Mouse (Mus musculus) bone marrow macrophage, adult 2 months (primary cell): ENCODE measurements around the gene Nmnat2. TPM values are rescaled to one million over a fixed set of nuclear protein-coding genes. Genes with fewer than 3 reads are reported as not detected.

ENCODE experiments used
- H3K27ac ChIP-seq: 2 replicates; pipeline ENCODE4 v1.5.1; 2012; ENCODE audit warnings: low read depth, low read length; ENCODE audit not compliant: insufficient read depth
- H3K4me1 ChIP-seq: 2 replicates; pipeline ENCODE4 v1.6.1; 2012; ENCODE audit warnings: low read length; ENCODE audit not compliant: control insufficient read depth, insufficient read depth
- H3K4me3 ChIP-seq: 2 replicates; pipeline ENCODE4 v1.5.1; 2012; ENCODE audit warnings: mild to moderate bottlenecking, low read length, moderate library complexity; ENCODE audit not compliant: insufficient read depth
- CTCF ChIP-seq: IDR thresholded peaks from 2 replicates; pipeline ENCODE4 v1.5.1; 2012; ENCODE audit warnings: low read depth, mild to moderate bottlenecking, low read length, moderate library complexity
- POLR2A ChIP-seq: IDR thresholded peaks from 2 replicates; pipeline ENCODE4 v1.6.1; 2012; ENCODE audit warnings: mild to moderate bottlenecking, low read depth, low read length, borderline replicate concordance
- polyA plus RNA-seq: library from polyadenylated mRNA; stranded (reverse); fragments of >200 nt; gene quantifications from 2 replicates; pipeline ENCODE4 v1.2.4, GENCODE M21; 2012; ENCODE audit not compliant: missing spikeins, insufficient read depth, insufficient read length

Gene Nmnat2
- polyA plus RNA-seq, 1 experiment: not detected

- no peak overlapping the region for H3K4me3 ChIP-seq
- H3K4me1 ChIP-seq: no peaks in the 10 kb centered on the region
- no peak for TF ChIP-seq CTCF
- no peak for TF ChIP-seq POLR2A
- H3K27ac ChIP-seq: no peak overlapping the region
These were observed 160.5 kb downstream of the Nmnat2 start for GRCm38 (mm10) chr1:153115315-153115714.

GRCm38 (mm10) chr1:153120544-153120943 is 165.8 kb downstream of the Nmnat2 start:
- H3K4me1 ChIP-seq: no peaks in the 10 kb centered on the region
- no peak overlapping the region for H3K27ac ChIP-seq
- TF ChIP-seq POLR2A (no peak), CTCF (no peak)
- H3K4me3 ChIP-seq: no peak overlapping the region

- Histone ChIP-seq H3K4me3 (no peak overlapping the region), H3K27ac (no peak overlapping the region), H3K4me1 (no peaks in the 10 kb centered on the region)
- TF ChIP-seq POLR2A (no peak), CTCF (no peak)
These were observed 166.5 kb downstream of the Nmnat2 start for GRCm38 (mm10) chr1:153121320-153121719.

GRCm38 (mm10) chr1:153122764-153123163 is 168.0 kb downstream of the Nmnat2 start:
- H3K4me3 ChIP-seq: no peak overlapping the region
- no peak overlapping the region for H3K27ac ChIP-seq
- peaks cover 4% of the 10 kb centered on the region; the same call in 1 of the 2 replicates for H3K4me1 ChIP-seq
- TF ChIP-seq POLR2A: no peak
- no peak for TF ChIP-seq CTCF

- H3K27ac ChIP-seq: no peak overlapping the region
- peaks cover 4% of the 10 kb centered on the region; the same call in 1 of the 2 replicates for H3K4me1 ChIP-seq
- TF ChIP-seq CTCF: no peak
- no peak for TF ChIP-seq POLR2A
- H3K4me3 ChIP-seq: no peak overlapping the region
These were observed 169.7 kb downstream of the Nmnat2 start for GRCm38 (mm10) chr1:153124502-153124901.

GRCm38 (mm10) chr1:153125287-153126275 is 170.8 kb downstream of the Nmnat2 start:
- Histone ChIP-seq H3K27ac (no peak overlapping the region), H3K4me1 (peaks cover 6% of the 10 kb centered on the region; the same call in 1 of the 2 replicates), H3K4me3 (no peak overlapping the region)
- TF ChIP-seq CTCF: no peak
- no peak for TF ChIP-seq POLR2A

- H3K4me1 ChIP-seq: peaks cover 6% of the 10 kb centered on the region; the same call in 1 of the 2 replicates
- H3K4me3 ChIP-seq: no peak overlapping the region
- no peak overlapping the region for H3K27ac ChIP-seq
- TF ChIP-seq CTCF (no peak), POLR2A (no peak)
These were observed 171.9 kb downstream of the Nmnat2 start for GRCm38 (mm10) chr1:153126491-153127381.

GRCm38 (mm10) chr1:153127622-153128021 is 172.8 kb downstream of the Nmnat2 start:
- no peak overlapping the region for H3K4me3 ChIP-seq
- peaks cover 6% of the 10 kb centered on the region; the same call in 1 of the 2 replicates for H3K4me1 ChIP-seq
- no peak overlapping the region for H3K27ac ChIP-seq
- TF ChIP-seq CTCF: no peak
- no peak for TF ChIP-seq POLR2A

GRCm38 (mm10) chr1:153128780-153129179 is 174.0 kb downstream of the Nmnat2 start:
- no peak overlapping the region for H3K4me3 ChIP-seq
- peaks cover 6% of the 10 kb centered on the region; the same call in 1 of the 2 replicates for H3K4me1 ChIP-seq
- H3K27ac ChIP-seq: no peak overlapping the region
- no peak for TF ChIP-seq POLR2A
- TF ChIP-seq CTCF: no peak
